Mouse (Mus musculus): ENCODE data around the gene Tmem160.

Gene Tmem160

DNA sequence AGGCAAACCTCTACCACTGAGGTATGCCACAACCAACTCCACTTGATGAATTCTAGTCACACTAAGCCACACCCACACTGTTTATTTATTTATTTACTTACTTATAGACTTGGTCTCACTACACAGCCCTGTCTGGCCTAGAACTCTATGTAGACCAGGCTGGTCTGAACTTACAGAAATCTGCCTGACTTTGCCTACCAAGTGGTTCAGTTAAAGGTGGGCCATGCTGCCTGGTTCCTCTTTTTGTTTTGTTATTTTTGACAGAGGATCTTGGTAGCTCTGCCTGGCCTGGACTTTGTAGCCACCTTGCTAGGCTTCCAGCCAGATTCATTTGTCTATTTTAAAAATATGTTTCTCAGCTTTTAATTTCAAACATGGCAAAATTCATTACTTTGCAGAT is 36.2 kb downstream of the Tmem160 start:
- DNase-seq (ENCODE audit: low read depth in 1 of 2, low spot score in 2 of 2): no peak

DNA sequence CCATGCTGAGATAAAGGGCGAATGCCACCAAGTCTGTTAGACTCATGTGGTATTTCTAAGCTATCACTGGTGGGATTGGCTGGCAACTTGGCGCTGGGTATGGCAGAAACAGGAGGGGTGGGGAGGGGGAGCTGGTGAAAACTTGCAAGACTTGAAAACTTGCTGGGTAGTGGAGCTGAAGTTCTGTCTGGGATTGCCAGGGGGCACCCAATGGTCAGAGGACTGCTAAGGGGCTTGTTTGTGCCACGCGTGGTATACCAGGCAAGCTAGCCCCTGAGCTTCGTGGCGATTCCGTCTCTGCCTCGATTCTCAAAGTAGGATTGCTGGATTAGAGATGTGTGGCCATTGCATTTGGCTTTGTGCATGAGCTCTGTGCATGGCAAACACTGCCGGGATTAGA is 37.4 kb downstream of the Tmem160 start:
- DNase-seq (ENCODE audit: low read depth in 1 of 2, low spot score in 2 of 2): no peak

DNA sequence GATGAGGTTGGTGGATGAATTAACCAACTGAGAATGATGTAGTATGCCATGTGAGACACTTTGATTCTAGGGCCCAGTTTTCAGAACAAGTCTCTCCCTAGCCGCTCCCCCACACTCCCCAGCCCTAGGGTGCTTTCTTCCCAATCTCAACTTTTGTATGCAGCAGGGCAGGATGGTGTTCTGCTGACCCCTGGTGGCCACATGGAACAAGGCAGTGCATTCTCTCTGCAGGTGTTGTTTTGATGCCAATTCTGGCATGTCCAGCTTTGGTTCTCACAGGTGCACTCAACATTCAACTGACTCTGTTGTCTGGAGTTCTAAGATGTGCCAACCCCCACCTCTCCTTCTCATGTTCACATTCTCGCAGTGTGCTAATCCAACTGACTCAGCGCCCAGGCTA is 39.2 kb downstream of the Tmem160 start:
- no peak for DNase-seq (ENCODE audit: low read depth in 1 of 2, low spot score in 2 of 2)

DNA sequence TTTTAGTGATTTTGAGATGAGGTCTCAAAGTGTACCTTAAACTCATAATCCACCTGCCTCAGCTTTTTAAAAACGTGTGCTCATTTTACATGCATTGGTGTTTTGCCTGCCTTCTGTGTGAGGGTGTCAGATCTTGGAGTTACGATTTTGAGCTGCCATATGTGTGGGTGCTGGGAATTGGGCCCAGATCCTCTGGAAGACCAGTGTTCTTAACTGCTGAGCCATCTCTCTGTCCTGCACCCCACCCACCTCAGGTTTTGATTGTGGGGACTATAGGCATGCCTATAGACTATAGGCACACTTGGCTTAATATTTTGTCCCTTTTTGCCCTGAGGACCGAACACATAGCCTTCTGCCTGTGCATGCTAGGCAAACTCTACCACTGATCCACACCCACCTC is 39.6 kb downstream of the Tmem160 start:
- DNase-seq (ENCODE audit: low read depth in 1 of 2, low spot score in 2 of 2): no peak

DNA sequence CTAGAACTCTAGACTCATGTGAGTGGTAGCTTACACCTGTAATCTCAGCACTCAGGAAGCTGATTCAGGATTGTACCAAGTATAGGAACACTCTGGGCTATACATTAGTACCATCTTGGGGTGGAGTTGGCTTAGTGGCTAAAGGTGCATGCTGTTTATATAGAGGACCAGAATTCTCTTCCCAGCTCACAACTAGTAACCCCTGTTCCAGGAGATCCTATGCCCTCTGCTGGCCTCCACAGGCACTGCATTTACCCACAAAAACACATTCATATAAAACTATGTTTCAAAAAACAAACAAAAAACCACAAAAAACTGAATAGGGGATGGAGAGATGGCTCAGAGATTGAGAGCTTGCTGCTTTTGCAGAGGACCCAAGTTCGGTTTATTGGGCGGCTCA is 40.8 kb downstream of the Tmem160 start:
- no peak for DNase-seq (ENCODE audit: low read depth in 1 of 2, low spot score in 2 of 2)

DNA sequence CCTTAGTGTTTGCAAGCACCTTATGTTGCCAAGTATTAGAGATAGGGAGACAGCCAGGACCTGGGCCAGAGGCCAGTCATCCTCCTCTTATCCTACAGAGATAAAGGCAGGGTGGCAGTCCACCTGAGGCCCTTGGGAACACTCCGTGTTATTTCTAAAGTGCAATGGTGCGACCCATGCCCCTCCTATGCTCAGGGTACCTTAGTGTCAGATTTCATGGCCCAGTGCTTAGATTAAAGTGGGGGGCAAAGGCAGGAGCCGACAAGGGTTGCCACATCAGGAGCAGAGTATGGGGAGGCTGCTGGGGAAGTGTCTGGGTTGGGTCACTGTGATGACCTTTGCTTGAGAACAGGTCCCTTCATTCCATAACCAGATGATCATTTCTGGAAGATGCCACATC is 43.7 kb downstream of the Tmem160 start:
- no peak for DNase-seq (ENCODE audit: low read depth in 1 of 2, low spot score in 2 of 2)

DNA sequence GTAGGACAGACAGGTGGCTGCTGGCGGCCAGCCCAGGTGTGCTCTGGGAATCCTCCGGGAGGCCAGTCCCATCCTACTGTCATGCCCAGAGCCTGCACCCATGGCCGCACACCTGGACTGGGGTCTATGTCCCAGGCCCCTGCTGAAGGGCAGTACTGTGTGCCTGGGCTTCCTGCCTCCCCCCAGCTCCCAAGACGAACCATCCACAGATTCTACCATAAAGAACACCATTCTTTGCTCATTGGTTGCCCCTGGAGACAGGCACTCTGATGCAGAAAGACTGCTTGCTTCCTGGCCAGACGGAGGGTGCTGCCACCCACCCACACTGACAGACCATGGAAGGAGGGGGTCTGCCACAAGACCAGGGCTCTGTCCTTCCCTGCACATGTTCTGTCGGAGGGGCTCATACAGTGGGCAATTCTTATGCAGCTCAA is 47.1 kb downstream of the Tmem160 start:
- no peak for DNase-seq (ENCODE audit: low read depth in 1 of 2, low spot score in 2 of 2)

DNA sequence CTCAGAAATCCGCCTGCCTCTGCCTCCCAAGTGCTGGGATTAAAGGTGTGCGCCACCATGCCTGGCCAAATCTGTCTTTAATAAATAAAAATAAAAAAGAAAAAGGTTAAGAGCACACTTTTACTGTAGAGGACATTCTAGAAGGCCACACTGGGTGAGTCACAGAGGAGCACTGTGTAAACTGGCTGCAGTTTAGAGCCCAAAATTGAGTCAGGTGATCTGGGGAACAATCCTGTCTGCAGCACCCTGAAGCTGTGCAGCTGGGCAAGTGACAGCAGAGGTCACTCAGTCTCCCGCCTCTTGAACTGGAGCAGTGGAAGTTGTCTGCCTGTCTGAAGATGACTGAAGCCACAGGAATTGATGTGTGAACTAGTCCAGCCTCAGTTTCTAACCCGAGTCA is 49.0 kb downstream of the Tmem160 start:
- no peak for DNase-seq (ENCODE audit: low read depth in 1 of 2, low spot score in 2 of 2)

- no peak for DNase-seq (ENCODE audit: low read depth in 1 of 2, low spot score in 2 of 2)
These were observed 52.1 kb downstream of the Tmem160 start for GRCm38 (mm10) chr7:16504573-16505225.
